Mouse (Mus musculus): Measurements from ENCODE around the gene Atl1.

Atl1 gene

DNA sequence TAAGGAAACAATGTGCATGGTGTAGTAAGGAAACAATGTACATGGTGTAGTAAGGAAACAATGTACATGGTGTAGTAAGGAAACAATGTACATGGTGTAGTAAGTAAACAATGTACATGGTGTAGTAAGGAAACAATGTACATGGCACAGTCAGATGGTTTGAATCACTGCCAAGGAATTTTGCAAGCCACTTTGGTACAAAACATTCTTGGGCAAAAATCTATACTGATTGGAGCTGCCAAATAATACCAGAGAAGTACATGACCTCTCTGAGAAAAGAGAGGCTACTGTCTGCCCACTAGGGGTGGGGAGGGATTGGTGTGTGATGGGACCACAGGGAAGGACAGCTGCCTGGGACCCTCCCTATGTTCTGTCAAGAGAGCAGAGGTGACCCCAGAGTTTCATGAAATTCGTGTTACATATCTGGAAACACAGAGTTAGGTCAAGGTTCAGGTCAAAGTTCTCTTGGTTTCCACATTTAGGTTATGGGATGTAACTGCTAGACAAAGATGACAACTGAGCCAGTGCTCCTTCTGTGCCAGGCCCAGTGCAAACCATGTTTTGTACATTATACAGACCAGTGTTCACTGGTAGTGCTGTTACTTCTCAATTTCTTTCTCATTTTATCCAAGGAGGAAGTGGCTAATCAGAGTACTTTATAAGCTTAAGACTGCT, 49.4 kb downstream of the Atl1 start:
- DNase-seq (ENCODE audit: low spot score): peak; percentile 27

DNA sequence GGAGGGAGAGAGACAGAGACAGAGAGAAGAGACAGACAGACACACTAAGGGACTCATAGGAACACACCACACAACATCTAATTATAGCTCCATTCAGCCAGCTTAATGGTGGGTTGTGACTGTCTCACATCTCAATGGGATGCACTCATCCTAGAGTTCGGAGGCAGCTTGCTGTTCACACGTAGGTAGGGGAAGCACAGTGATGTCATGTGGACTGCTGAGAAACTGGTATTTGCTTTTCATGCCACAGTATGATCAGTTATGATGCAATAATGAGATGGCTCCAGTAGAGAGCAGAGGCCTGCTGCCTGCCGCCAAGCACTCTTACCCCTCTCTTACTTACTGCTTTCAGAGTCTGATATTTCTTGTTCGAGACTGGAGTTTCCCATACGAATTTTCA, 53.4 kb downstream of the Atl1 start:
- DNase-seq (ENCODE audit: low spot score): no peak

DNA sequence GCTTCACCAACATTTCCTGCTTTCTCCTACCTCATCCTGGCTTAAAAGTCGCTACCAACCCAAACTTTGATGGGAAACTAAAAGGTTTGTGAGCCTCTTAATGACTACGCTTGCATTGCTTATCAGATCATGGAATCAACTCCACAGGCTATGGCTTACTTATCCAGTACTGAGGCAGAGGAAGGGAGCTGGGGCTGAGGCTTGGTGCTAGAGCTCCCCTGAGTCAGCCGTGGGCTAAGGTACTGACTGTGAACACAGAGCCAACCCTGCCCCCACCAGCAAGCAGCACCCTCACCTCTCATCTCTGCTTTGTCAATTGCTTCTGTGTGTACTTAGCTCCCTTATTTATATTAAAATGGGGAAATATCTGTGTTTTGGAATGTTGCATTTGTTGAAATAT, 55.1 kb downstream of the Atl1 start:
- no peak for DNase-seq (ENCODE audit: low spot score)

DNA sequence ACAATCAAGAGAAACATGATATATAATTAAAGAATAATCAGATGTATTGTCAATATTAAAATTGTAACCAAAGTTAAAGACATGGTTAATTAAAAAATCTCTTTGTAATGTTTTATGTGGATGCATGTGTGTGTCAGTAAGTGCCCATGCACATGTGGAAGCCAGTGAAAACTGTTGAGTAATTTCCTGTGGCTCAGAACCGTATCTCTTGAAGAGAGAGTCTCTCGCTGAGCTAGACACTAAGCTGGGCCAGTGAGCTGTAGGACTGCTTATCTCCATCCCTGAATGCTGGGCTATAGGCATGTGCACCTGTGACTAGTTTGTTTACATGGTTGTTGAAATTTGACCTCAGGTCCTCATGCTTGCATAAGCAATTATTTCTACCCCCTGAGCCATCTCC, 65.0 kb downstream of the Atl1 start:
- DNase-seq (ENCODE audit: low spot score): no peak

DNA sequence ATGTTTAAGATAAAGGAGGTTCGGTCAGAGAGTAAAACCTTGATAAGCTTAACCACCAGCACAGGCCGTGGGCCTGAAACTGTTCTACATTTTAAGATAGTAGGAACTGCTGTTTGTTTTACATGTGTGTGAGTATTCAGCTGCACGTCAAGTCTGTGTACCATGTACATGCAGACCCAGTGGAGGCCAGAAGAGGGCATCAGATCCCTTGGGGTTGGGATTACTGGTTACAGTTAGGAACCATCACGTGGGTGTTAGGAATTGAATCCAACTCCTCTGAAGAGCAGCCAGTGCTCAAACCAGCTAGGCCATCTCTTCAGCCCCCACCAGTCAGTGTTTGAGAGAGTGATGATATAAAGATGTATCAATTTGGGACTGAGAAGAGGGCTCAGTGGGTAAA, 70.1 kb downstream of the Atl1 start:
- peak; percentile 61 for DNase-seq (ENCODE audit: low spot score)

DNA sequence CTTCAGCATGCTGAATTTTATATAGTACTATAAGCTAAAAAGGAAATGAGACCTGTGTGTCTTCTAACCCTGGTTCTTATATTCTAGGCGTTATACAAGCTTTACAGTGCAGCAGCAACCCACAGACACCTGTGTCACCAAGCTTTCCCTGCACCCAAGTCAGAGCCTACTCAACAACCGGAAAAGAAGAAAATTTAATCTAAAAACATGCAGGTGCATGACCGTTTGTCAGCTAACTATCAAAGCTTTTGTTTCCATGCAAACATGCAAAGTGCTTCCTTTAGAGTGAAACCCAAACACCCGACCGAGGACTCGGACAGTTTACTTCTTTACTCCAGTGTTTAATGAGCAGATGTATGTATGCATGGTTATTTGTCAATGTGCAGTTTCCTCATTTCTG, 70.7 kb downstream of the Atl1 start:
- DNase-seq (ENCODE audit: low spot score): no peak

DNA sequence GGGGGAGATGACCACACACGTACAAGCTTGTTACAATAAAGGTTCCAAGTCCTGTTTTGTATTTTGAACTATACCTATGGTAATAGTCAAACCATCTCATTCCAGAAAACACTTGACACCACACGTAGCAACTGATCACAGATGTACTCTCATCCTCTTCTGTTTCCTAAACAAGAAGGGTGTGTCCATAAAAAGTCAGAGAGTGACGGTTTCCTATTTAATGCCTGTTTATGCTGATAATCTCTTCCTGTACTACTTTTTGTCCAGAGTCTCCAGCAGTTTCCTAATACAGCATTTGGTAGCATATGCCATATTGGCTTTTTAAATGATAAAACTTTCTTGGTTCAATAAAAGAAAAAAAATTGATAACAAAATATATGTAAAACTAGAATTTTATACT, 73.2 kb downstream of the Atl1 start:
- DNase-seq (ENCODE audit: low spot score): no peak

DNA sequence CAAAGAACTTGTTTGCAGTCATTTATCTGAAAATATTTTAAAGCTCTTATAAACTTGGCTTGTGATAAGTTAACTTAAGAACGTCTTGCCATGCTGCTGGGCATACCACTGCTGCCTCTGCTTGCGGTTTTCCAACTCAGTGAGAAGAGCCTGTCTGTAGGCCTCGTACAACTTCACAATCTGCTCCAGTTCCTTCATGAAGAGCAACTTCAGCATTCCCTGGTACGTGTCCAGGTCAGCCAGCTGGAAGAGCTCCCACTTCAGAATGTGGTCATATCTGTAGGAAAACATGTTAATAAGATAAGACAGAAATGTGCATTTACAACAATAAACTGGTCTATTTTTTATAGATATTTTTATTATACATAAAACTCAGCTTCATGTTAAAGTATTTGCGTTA, 73.7 kb downstream of the Atl1 start:
- peak; percentile 32 for DNase-seq (ENCODE audit: low spot score)

DNA sequence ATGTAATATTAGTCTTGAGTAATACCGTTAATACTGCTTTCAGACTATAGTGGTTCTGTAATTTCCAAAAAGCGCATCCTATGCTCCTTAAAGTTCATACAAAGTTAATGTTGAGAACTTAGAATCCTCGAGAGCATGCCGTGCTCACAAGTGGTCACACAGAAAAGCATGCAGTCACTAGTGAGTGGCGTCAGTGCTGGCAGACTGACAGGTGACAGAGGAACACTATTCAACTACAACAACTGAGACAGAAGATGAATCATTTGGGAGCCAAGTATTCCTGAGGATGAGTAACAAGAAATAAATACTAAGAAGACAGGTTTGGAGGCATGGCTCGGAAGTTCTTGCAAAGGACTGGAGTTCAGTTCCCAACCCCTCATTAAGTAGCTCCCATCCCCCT, 74.7 kb downstream of the Atl1 start:
- DNase-seq (ENCODE audit: low spot score): no peak

DNA sequence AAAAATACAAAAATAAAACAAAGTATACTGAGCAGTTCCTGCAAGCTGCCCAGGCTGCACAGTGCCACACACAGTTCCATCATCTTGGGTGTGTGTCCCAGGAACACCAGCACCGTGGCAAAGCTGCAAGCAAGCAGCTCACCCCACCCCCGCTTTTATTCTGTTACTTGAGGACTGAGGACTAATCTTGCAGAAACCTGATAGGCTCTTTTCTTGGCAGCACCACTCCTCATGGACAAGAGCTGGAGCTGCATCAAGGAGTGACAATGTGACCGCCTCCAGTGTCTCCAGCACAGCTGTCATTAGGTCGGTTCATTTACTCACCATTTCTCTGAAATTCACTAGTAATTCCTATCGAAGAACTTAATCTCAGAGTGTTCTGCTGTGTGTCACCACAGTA, 75.7 kb downstream of the Atl1 start:
- DNase-seq (ENCODE audit: low spot score): peak; percentile 67

DNA sequence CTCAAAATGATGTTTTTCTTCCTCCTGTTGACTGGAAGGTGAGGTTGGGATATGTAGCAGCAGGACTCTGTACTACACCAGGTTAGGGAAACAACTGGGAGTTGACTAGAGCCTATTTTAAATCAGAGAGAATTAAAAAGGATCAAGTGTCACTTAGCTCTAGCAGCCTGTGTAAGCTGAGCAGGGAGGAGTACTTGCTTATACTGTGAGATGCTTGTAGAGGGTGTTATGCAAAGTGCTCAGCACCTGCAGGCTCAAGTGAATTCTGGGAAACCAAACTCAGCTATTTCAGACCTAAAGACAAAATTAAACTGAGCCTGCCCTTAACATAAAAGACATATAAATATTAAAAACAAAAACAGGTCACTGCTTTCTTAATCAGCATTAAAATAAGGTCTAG, 81.3 kb downstream of the Atl1 start:
- no peak for DNase-seq (ENCODE audit: low spot score)

DNA sequence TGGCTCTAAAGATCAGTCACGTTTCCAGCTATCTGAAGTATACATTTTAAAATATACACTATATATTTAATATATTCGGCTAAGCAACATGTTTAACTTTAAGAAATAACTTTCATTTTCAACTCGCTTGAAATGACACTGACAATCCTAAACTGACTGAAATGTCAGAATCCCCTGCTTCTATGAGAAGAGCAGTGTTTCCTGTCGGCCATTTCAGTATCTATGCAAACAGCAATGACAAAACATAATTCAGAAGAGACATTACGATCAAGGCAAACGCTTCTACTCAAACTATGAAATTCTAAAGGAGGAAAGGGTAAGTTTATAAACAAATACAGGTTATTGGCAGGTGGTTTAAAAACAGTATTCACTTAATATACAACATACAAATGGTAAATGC, 84.3 kb downstream of the Atl1 start:
- no peak for DNase-seq (ENCODE audit: low spot score)

DNA sequence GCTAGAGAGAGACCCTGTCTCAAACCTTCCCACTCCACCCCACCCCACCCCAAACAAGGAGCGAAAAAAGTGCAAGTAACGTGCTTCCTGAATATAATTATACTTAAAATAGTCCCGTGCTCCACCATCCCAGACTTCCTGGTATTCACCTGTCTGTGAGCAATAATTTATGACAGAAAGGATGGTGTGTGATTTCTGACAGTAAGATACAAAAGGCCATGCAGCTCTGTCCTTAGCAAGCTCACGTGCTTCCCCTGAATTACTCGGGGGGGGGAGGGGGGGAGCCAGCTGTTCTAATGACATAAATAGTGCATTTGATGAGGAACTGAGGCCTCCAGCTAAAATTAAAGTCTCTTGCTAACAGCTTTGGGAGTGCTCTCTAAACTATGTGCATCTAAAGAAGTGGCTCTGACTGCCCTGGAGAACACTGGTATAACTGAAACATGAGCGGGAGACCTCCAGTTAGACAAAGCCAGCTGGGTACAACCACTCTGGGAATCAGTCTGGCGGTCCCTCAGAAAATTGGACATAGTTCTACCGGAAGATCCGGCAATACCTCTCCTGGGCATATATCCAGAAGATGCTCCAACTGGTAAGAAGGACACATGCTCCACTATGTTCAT, 85.1 kb downstream of the Atl1 start:
- DNase-seq (ENCODE audit: low spot score): no peak

DNA sequence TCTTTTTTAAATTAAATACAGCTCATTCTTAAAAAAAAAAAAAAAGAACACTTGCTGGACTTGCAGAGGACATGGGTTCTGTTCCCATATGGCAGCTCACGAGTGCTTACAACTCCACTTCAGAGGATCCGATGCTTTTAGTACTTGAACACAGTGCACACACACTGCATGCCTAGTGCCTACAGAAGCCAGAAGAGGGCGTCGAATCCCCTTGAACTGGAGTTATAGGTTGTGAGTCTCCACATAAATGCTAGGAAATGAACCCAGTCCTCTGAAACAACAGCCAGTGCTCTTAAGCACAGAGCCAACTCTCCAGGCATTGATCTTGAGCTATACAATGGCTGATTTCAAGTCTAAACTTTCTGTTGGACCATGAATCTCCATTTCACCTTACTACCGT, 90.5 kb downstream of the Atl1 start:
- peak; percentile 22 for DNase-seq (ENCODE audit: low spot score)

DNA sequence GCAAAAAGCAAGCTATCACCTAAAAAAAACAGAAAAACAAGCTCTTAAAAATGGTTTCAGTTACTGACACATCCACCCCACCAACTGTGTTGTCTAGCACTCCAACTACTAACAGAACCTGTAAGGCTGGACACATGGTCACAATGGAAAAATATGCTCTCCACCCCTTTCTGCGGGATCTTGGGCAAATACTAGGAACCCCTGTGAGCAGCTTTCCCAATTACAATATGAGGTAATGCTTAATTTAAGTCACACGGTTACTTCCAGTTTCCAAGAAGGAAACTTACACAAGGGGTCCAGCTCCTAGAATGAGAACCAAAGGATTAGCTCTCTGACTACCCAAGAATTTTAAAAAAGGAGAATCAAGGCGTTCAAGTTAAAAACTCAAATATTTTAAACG, 93.1 kb downstream of the Atl1 start:
- DNase-seq (ENCODE audit: low spot score): peak; percentile 47

DNA sequence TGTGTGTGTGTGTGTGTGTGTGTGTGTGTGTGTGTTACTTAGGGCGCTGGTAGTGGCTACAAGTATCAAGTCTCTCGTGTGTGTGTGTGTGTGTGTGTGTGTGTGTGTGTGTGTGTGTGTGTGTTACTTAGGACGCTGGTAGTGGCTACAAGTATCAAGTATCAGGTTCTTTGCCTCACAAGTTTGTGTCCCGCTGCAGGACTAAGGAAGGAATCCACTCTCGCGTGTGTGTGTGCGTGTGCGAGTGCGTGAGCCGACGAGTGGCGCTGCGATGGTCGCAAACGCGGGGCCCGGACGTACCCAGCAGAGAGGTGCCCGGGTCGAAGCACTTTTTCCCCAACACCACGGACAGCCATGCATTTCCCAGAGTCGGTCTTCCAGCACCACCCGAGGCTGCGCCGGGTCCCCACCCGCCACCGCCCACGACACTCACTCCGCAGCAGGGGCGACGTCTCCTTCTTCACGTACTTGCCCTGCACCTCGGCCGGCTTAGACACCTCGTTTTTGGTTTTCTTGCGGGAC, 93.9 kb downstream of the Atl1 start:
- peak; percentile 60 for DNase-seq (ENCODE audit: low spot score)

DNA sequence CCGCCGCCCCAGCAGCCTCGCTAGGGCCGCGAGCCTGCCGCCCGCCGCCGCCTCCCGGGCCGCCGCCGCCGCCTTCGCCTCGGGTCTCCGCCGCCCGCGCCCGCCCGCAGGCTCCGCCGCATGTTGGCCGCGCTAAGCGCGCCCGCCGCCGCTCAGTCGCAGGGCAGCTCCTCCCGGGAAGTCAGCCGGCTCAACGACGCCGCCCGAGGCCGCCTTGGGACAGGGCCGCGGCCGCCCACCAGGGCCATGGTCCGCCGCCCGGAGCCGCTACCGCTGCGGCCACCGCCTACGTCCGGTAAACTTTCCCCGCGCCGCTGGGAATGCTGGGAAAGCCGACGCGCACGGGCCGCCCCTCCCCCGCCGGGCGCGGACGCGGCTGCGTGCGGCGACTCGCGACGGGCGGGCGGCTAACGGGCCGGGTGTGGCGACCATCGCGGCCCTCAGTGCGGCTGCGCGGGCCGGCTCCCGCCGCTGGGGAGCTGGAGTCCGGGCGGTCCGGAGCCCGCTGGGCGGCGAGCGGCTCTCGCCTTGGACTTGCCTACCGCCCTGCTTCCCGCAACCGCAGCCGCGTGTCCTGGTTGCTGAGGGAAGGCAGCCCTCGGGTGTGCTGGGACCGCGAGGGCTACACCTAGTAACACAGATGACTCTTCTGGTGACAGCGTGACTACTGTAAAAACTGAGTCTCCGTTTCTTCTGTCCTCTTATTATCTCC, 94.5 kb downstream of the Atl1 start, which contains the start of gene Sav1:
Gene Sav1 (minus strand): TSS at position 217 of the 712 bp plus-strand sequence.
- DNase-seq (ENCODE audit: low spot score): peak; percentile 81

DNA sequence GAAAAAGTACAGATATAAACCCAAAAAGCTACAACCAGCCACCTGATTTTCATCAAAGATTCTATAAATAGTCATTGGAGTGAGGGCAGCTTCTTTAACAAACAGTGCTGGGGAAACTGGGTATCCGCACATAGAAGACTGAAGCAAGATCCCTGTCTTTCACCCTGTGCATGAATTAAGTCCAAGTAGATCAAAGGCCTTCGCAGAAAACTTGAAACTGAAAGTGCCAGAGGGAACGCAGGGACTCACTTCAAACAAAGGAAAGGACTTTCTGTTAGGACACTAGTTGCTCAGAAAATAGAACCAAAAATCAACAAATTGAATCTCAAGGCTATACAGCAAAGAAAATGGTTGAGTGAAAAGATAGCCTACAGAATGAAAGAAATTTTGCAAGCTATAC, 103.0 kb downstream of the Atl1 start:
- DNase-seq (ENCODE audit: low spot score): peak; percentile 73

DNA sequence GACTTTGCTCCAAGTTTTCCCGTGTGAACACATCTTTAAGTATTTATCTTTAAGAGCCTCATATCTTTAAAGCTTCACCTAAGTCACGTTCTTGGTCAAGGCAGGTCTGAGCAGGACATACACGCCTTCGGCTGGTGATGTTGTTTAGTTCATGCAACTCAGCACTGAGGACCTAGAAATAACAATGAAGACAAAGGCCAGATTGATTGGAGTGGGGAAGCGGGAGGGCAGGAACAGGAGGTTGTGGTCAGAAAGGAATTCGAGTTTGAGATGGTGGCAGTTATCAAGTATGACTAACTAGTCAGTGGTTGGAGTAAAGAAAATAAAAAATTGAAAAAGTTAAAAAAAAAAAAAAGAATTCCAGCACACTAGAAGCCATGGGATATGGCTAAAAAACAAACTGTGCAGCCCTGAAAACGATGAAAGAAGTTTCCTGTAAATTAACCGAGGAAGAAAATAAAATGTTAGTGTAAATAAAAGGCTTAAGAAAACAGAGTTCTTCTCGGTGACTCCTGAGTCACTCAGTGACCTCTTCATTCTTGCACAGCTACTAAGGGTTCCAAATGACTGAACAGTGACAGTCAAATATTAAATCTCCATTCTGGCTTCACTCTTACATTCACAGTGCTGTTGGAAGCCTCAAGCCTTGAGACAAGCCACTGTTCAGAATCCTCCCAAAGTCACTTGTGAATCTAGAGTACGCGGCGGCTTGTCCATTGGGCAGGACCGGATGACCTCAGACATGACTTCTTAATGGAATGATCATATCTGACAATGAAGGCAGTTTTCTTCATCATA, 106.0 kb downstream of the Atl1 start:
- peak; percentile 18 for DNase-seq (ENCODE audit: low spot score)

DNA sequence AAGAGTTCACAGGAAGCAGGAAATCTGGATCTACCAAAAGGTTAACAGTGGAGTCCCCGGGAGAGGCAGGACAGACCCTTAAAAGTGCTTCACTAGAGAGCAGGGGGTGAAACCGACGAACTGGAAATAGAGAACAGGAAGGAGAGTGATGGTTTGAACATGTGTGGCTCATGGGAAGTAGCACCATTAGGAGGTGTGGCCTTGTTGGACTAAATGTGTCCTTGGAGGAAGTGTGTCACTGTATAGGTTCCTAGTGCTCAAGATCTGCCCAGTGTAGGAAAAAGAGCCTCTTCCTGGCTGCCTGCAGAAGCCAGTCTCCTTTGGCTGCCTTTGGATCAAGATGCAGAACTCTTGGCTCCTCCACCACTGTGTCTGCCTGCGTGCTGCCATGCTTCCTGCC, 112.7 kb downstream of the Atl1 start:
- DNase-seq (ENCODE audit: low spot score): no peak

DNA sequence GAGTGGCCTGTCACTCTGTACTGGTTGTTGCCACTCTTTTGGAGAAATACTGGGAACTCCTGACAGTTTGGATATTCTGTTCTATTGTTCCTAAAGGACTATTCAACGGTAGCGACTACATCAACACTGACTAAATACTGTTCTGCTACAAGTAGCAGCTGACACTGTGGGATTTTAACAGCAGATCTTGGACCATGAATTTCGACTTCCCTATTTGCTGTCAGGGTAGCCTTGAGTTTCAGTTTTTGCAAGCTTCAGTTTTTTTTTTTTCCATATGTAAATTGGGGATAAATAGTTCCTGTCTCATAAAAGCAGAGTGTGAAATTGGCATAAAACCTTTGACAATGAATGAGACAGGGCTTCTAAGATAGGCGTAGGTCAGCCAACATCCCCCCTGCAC, 117.9 kb downstream of the Atl1 start:
- DNase-seq (ENCODE audit: low spot score): no peak

DNA sequence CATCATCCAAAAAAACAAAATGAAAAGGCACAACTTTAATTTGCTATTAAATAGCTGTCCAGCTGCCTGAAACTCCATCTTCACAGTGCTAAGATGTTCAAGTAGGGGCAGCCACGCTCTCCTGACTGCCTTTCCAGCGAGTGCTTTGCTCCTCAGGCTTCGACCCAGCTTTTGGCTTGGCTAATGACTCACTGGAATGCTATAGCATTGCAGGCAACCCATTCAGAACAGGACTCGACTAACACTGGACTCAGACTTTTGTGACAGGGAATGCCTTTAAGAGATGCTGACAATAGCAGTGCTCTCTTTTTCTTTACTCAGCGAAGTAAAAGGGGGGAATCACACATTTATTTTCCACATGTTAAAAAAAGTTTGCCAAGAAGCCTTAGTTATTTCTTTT, 119.3 kb downstream of the Atl1 start:
- peak; percentile 13 for DNase-seq (ENCODE audit: low spot score)
